In genomic region chr14:20836171-20836904, GRCm38 (mm10) we compare ENCODE assay signal across 8 mouse cellular contexts. TPM values are rescaled to one million over a fixed set of nuclear protein-coding genes. Genes with fewer than 3 reads are reported as not detected.
DNase-seq lines count a peak whose midpoint lies in the region; ATAC-seq and TF ChIP-seq lines count a peak whose summit lies in the region.

Plau (plus strand) TSS chr14:20836660.

- intact Hi-C loops in heart, postnatal 10 days (cut with DNase I): no loop called here

- no peak for TF ChIP-seq POLR2A in brain, embryonic 14.5 days (IDR thresholded peaks at IDR 0.05; ENCODE audit: borderline replicate concordance, extremely low read depth, insufficient read depth, insufficient read length, poor library complexity, severe bottlenecking)
- TF ChIP-seq POLR2A in lung, adult 2 months (IDR thresholded peaks at IDR 0.05; ENCODE audit: borderline replicate concordance, extremely low read depth, low read depth, low read length): peak; percentile 55; the same call in 1 of the 2 replicates

- peak within 1 kb of the TSS; percentile 54 for H3K9ac ChIP-seq in neural tube, embryonic 14.5 days (replicated peaks; ENCODE audit: low read depth, low read length)

- DNase-seq in brain, embryonic 14.5 days (ENCODE audit: low read depth): peak; percentile 85
- peak; percentile 73 for DNase-seq in forebrain, embryonic 10.5 days (ENCODE audit: extremely low spot score, low spot score)
- DNase-seq in heart, postnatal 10 days: peak; percentile 78
- DNase-seq in kidney, postnatal 36 days: peak; percentile 86 to 91
- DNase-seq in lung, adult 2 months: peak; percentile 61
- DNase-seq in thymus, postnatal 14 days: peak; percentile 33

- no peaks in the 10 kb centered on the region for H3K36me3 ChIP-seq in forebrain, embryonic 10.5 days (replicated peaks)
- no peaks in the 10 kb centered on the region for H3K36me3 ChIP-seq in neural tube, embryonic 14.5 days (ENCODE audit: control insufficient read depth, insufficient read depth, low read length)

- peak within 1 kb of the TSS; percentile 96 for H3K4me2 ChIP-seq in neural tube, embryonic 14.5 days (ENCODE audit: low read depth, low read length)

- WGBS in forebrain, embryonic 10.5 days: under 1% methylated on average over 33 of the region's 33 CpGs
- WGBS in lung, adult 2 months: 2% methylated on average over 33 of the region's 33 CpGs
- WGBS in neural tube, embryonic 14.5 days: under 1% methylated on average over 33 of the region's 33 CpGs

- peak within 1 kb of the TSS; percentile 70 for H3K4me3 ChIP-seq in forebrain, embryonic 10.5 days
- H3K4me3 ChIP-seq in lung, adult 2 months (replicated peaks; ENCODE audit: extremely low read depth, low read depth, low read length): peak within 1 kb of the TSS; percentile 61
- H3K4me3 ChIP-seq in neural tube, embryonic 14.5 days (ENCODE audit: low read depth, low read length): peak within 1 kb of the TSS; percentile 45

- peaks cover 24% of the 10 kb centered on the region for H3K27me3 ChIP-seq in forebrain, embryonic 10.5 days (ENCODE audit: poor library complexity, severe bottlenecking)
- no peaks in the 10 kb centered on the region for H3K27me3 ChIP-seq in neural tube, embryonic 14.5 days (ENCODE audit: control insufficient read depth, insufficient read depth, low read length)

- peak; percentile 85 for ATAC-seq in CD4-positive, CD25-positive, alpha-beta regulatory T cell, adult 4 months
- ATAC-seq in neural tube, embryonic 14.5 days (ENCODE audit: low read depth): peak; percentile 92

- H3K4me1 ChIP-seq in forebrain, embryonic 10.5 days: peaks cover 18% of the 10 kb centered on the region
- H3K4me1 ChIP-seq in lung, adult 2 months (ENCODE audit: control insufficient read depth, insufficient read depth, low read length): peaks cover 8% of the 10 kb centered on the region; the same call in 1 of the 2 replicates
- no peaks in the 10 kb centered on the region for H3K4me1 ChIP-seq in neural tube, embryonic 14.5 days (ENCODE audit: control insufficient read depth, insufficient read depth, low read length)

- TF ChIP-seq CTCF in brain, embryonic 14.5 days (IDR thresholded peaks at IDR 0.05; ENCODE audit: borderline replicate concordance, extremely low read depth, insufficient read depth, insufficient read length): no peak
- no peak for TF ChIP-seq CTCF in lung, adult 2 months (IDR thresholded peaks at IDR 0.05; ENCODE audit: insufficient read depth, low read length)

- no peaks in the 10 kb centered on the region for H3K9me3 ChIP-seq in forebrain, embryonic 10.5 days
- no peaks in the 10 kb centered on the region for H3K9me3 ChIP-seq in neural tube, embryonic 14.5 days (ENCODE audit: control insufficient read depth, low read length)

- peak within 1 kb of the TSS; percentile 88 for H3K27ac ChIP-seq in forebrain, embryonic 10.5 days
- no peak within 1 kb of the TSS for H3K27ac ChIP-seq in neural tube, embryonic 14.5 days (ENCODE audit: low read depth, low read length)

RNA-seq across cellular contexts. Expression of gene Plau, which starts in this region (rescaled TPM):
- not detected for polyA plus RNA-seq in CD4-positive, CD25-positive, alpha-beta regulatory T cell, adult 4 months (2017; shearing (Covaris generic))
- 0.98 and 1.8 TPM in 2 replicates for polyA plus RNA-seq in brain, embryonic 14.5 days (2012; rRNA removed)
- polyA plus RNA-seq in forebrain, embryonic 10.5 days (2016; fragmentation: Nextera tagmentation; extraction: Ambion mirVana): 0.40 and 0.59 TPM in 2 replicates
- total RNA-seq in heart, postnatal 10 days (2021): 1 to 10 TPM; 8.0 to 8.7 TPM
- polyA plus RNA-seq in lung, adult 2 months (2012; rRNA removed): 2.2 and 6.1 TPM in 2 replicates
- polyA plus RNA-seq in neural tube, embryonic 14.5 days (2014; fragmentation: Nextera tagmentation; extraction: Ambion mirVana): 0.19 and 0.26 TPM in 2 replicates

Comparison
In these comparisons a context has a peak if more than half of its experiments do, and no peak if none do; other contexts are left out.
1. Peak in ATAC-seq in CD4-positive, CD25-positive, alpha-beta regulatory T cell, adult 4 months; RNA of the gene not detected or under 1 TPM.
2. Peak in DNase-seq, H3K4me3 ChIP-seq and H3K27ac ChIP-seq in forebrain, embryonic 10.5 days; RNA of the gene not detected or under 1 TPM.
3. Peak in ATAC-seq, H3K4me3 ChIP-seq, H3K9ac ChIP-seq and H3K4me2 ChIP-seq in neural tube, embryonic 14.5 days; RNA of the gene not detected or under 1 TPM.
4. DNase-seq: peak in every context shown above with its lines; median percentile 88 in kidney, postnatal 36 days; 85 in brain, embryonic 14.5 days; 78 in heart, postnatal 10 days; 73 in forebrain, embryonic 10.5 days; 61 in lung, adult 2 months; 33 in thymus, postnatal 14 days.